Mouse (Mus musculus): Measurements from ENCODE around the gene Pigh. TPM values are rescaled to one million over a fixed set of nuclear protein-coding genes. Genes with fewer than 3 reads are reported as not detected.

The Pigh gene
- total and polyA plus RNA-seq, 2 experiments from 2014 or later: 9.7 to 9.8 TPM

DNA sequence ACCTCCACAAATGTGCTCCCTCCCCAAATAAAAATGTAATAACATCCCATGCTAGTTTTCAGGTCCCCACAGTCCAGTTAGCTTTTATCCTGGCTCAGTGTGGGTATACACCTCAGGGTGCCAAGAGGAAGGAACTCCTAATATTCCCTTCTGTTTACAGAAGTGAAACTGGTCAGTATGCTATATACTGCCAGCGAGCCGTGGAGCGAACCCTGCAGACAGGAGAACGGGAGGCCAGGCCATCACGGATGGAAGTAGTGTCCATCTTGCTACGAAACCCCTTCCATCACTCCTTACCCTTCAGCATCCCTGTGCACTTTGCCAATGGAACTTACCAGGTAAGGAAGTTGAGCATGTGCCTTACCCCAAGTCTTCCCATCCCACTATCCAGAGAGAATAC lies 16.9 kb downstream of the Pigh start:
- 90% methylated on average over 6 of the region's 6 CpGs for WGBS
- peaks cover 63% of the 10 kb centered on the region for H3K36me3 ChIP-seq (replicated peaks; ENCODE audit: control insufficient read depth, insufficient read depth, low read length)
- TF ChIP-seq EP300 (IDR thresholded peaks at IDR 0.05; ENCODE audit: low read depth) (no peak), CTCF (IDR thresholded peaks at IDR 0.05; ENCODE audit: low read depth) (no peak)

DNA sequence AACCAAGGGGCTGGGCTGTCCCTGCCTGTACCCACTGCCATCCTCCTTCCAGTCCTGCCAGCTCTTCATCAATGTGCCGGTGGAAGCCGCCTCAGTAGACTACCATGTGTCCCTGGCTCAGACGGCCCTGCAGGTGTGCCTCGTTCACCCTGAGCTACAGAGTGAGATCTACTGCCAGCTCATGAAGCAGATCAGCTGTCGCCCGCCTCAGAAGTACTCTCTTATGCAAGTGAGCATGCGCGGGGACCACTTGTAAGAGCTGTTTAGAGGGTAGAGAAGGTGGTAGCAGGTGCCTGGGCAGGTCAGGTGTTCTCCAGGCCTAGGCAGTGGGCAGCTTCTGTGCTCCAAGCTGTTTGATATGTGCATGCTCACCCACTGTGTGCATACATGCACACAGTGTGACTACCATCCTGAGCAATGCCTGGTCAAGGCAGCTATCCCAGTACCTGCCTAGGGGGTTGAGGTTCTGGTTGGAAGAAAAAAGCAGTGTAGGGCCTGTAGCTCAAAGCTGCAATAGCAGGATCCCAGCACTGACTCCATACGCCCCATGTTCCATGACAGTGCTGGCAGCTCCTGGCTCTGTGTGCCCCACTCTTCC lies 18.6 kb downstream of the Pigh start:
- no peak for TF ChIP-seq EP300 (IDR thresholded peaks at IDR 0.05; ENCODE audit: low read depth)
- TF ChIP-seq CTCF (IDR thresholded peaks at IDR 0.05; ENCODE audit: low read depth): no peak
- DNase-seq (ENCODE audit: low spot score) (no peak), ATAC-seq (ENCODE audit: insufficient read depth, low read depth) (no peak)
- WGBS: 84% methylated on average over 9 of the region's 9 CpGs
- peaks cover 48% of the 10 kb centered on the region for H3K36me3 ChIP-seq (replicated peaks; ENCODE audit: control insufficient read depth, insufficient read depth, low read length)
- H3K27ac ChIP-seq (ENCODE audit: low read depth): no peak overlapping the region
- H3K4me2 ChIP-seq (ENCODE audit: low read depth, low read length): no peak overlapping the region
- no peaks in the 10 kb centered on the region for H3K4me1 ChIP-seq (ENCODE audit: control insufficient read depth, insufficient read depth)
- H3K4me3 ChIP-seq (ENCODE audit: low read depth, low read length): no peak overlapping the region
- H3K27me3 ChIP-seq (ENCODE audit: control insufficient read depth, insufficient read depth, low read length): 0 out of 2 replicates have a peak, but pooled peaks cover 8% of the 10 kb centered on the region
- no peaks in the 10 kb centered on the region for H3K9me3 ChIP-seq (replicated peaks; ENCODE audit: control insufficient read depth, low read length)
- no peak overlapping the region for H3K9ac ChIP-seq (replicated peaks; ENCODE audit: low read depth, low read length)

More for the DNA sequence above, 16.9 kb downstream of the Pigh start:
- no peak for ATAC-seq (ENCODE audit: insufficient read depth, low read depth)
- no peaks in the 10 kb centered on the region for H3K4me1 ChIP-seq (ENCODE audit: control insufficient read depth, insufficient read depth)
- DNase-seq (ENCODE audit: low spot score): no peak
- H3K27ac ChIP-seq (ENCODE audit: low read depth): no peak overlapping the region
- H3K27me3 ChIP-seq (ENCODE audit: control insufficient read depth, insufficient read depth, low read length): 0 out of 2 replicates have a peak, but pooled peaks cover 8% of the 10 kb centered on the region
- no peak overlapping the region for H3K9ac ChIP-seq (replicated peaks; ENCODE audit: low read depth, low read length)
- no peak overlapping the region for H3K4me3 ChIP-seq (ENCODE audit: low read depth, low read length)
- no peaks in the 10 kb centered on the region for H3K9me3 ChIP-seq (replicated peaks; ENCODE audit: control insufficient read depth, low read length)
- H3K4me2 ChIP-seq (ENCODE audit: low read depth, low read length): no peak overlapping the region

DNA sequence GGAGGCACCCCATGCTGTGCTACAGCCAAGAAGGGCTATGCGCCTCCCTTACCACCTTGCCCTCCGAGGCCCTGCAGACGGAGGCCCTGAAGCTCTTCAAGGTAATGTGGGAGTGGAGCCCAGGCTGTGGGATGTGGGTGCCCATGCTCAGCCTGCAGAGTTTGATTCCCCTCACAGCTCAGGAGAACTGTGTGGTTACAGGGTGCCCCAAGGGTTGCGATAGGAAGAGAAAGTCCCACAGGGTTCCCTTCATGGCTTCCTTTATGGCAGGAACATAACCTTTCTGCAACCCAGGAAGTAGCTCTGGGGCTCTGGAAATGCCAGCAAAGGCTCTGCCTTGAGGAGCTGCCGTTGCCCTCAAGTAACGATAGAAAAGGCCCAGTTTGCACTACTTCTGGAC lies 19.5 kb downstream of the Pigh start:
- WGBS: 84% methylated on average over 6 of the region's 6 CpGs
- Histone ChIP-seq H3K36me3 (replicated peaks; ENCODE audit: control insufficient read depth, insufficient read depth, low read length) (peaks cover 45% of the 10 kb centered on the region), H3K4me1 (ENCODE audit: control insufficient read depth, insufficient read depth) (no peaks in the 10 kb centered on the region), H3K9me3 (replicated peaks; ENCODE audit: control insufficient read depth, low read length) (no peaks in the 10 kb centered on the region), H3K9ac (replicated peaks; ENCODE audit: low read depth, low read length) (no peak overlapping the region), H3K4me3 (ENCODE audit: low read depth, low read length) (no peak overlapping the region), H3K27me3 (ENCODE audit: control insufficient read depth, insufficient read depth, low read length) (0 out of 2 replicates have a peak, but pooled peaks cover 8% of the 10 kb centered on the region), H3K4me2 (ENCODE audit: low read depth, low read length) (no peak overlapping the region), H3K27ac (ENCODE audit: low read depth) (no peak overlapping the region)
- DNase-seq (ENCODE audit: low spot score) (no peak), ATAC-seq (ENCODE audit: insufficient read depth, low read depth) (no peak)
- TF ChIP-seq CTCF (IDR thresholded peaks at IDR 0.05; ENCODE audit: low read depth): no peak
- TF ChIP-seq EP300 (IDR thresholded peaks at IDR 0.05; ENCODE audit: low read depth): no peak

DNA sequence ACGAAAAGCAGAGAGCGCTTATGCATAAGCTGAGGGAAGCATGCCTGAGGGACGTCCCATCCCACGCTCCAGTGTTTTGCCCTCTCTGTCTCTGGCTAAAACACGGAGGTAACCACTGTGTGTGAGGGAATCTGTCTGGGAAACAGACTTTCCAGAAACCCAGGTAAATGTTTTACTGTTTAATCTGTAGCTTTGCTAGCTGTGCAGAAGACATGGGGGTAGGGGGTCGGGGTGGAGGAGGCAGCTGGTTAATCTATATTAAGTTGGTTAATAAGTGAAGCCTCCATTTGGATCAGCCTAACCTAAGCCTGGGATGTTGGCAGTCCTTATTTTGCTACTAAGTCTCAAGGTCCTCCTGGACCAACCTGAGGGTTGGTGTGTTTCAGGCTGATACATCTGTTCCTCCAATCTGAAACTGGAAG lies 20.3 kb downstream of the Pigh start:
- Histone ChIP-seq H3K27me3 (ENCODE audit: control insufficient read depth, insufficient read depth, low read length) (0 out of 2 replicates have a peak, but pooled peaks cover 12% of the 10 kb centered on the region), H3K36me3 (replicated peaks; ENCODE audit: control insufficient read depth, insufficient read depth, low read length) (peaks cover 40% of the 10 kb centered on the region), H3K4me3 (ENCODE audit: low read depth, low read length) (no peak overlapping the region), H3K9me3 (replicated peaks; ENCODE audit: control insufficient read depth, low read length) (no peaks in the 10 kb centered on the region), H3K27ac (ENCODE audit: low read depth) (no peak overlapping the region), H3K4me2 (ENCODE audit: low read depth, low read length) (no peak overlapping the region), H3K4me1 (ENCODE audit: control insufficient read depth, insufficient read depth) (no peaks in the 10 kb centered on the region), H3K9ac (replicated peaks; ENCODE audit: low read depth, low read length) (no peak overlapping the region)
- 90% methylated on average over 6 of the region's 6 CpGs for WGBS
- TF ChIP-seq EP300 (IDR thresholded peaks at IDR 0.05; ENCODE audit: low read depth) (no peak), CTCF (IDR thresholded peaks at IDR 0.05; ENCODE audit: low read depth) (no peak)
- DNase-seq (ENCODE audit: low spot score) (no peak), ATAC-seq (ENCODE audit: insufficient read depth, low read depth) (no peak)

DNA sequence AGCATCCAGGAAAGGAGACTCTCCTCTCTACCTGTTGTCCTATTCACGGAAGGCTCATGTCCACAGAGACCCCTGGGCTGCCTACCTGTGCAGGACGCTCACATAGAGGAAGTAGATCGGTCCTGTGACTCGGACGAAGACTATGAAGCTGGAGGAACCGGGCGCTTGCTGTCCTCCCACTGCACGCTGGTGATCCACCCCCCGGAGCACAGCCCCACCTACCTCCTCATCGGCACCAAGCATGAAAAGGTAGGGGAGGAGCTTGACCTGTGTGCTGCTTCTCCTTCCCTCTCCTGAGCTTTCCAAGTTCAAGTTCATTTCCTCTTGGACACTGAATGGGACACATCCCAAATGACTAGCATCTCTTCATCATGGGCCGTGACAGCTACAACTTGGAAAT lies 21.1 kb downstream of the Pigh start:
- DNase-seq (ENCODE audit: low spot score) (no peak), ATAC-seq (ENCODE audit: insufficient read depth, low read depth) (no peak)
- TF ChIP-seq EP300 (IDR thresholded peaks at IDR 0.05; ENCODE audit: low read depth): no peak
- TF ChIP-seq CTCF (IDR thresholded peaks at IDR 0.05; ENCODE audit: low read depth): no peak
- no peak overlapping the region for H3K27ac ChIP-seq (ENCODE audit: low read depth)
- H3K4me2 ChIP-seq (ENCODE audit: low read depth, low read length): no peak overlapping the region
- no peak overlapping the region for H3K9ac ChIP-seq (replicated peaks; ENCODE audit: low read depth, low read length)
- no peaks in the 10 kb centered on the region for H3K9me3 ChIP-seq (replicated peaks; ENCODE audit: control insufficient read depth, low read length)
- H3K4me3 ChIP-seq (ENCODE audit: low read depth, low read length): no peak overlapping the region
- H3K27me3 ChIP-seq (ENCODE audit: control insufficient read depth, insufficient read depth, low read length): 0 out of 2 replicates have a peak, but pooled peaks cover 16% of the 10 kb centered on the region
- H3K4me1 ChIP-seq (ENCODE audit: control insufficient read depth, insufficient read depth): no peaks in the 10 kb centered on the region
- H3K36me3 ChIP-seq (replicated peaks; ENCODE audit: control insufficient read depth, insufficient read depth, low read length): peaks cover 31% of the 10 kb centered on the region
- 86% methylated on average over 11 of the region's 11 CpGs for WGBS

DNA sequence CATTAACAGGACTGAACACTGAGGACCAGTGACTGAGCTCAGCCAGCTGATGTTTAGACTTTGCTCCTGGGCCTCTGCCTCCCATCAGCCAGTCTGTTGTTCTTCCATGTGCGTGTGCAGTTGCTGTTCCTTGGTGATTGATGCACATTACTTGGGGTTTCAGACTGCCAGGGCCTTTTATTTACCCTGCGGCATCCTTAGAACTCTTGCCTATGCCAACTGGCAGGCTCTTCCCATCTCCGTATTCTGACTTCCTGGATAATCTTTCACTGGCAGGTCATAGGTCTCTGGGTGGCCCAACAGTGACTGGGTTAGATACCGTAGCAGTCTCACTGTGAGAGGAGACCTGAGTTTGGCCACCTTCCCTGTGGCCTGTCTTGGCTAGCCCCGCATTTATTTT lies 21.9 kb downstream of the Pigh start:
- ATAC-seq (ENCODE audit: insufficient read depth, low read depth) (no peak), DNase-seq (ENCODE audit: low spot score) (no peak)
- TF ChIP-seq CTCF (IDR thresholded peaks at IDR 0.05; ENCODE audit: low read depth) (no peak), EP300 (IDR thresholded peaks at IDR 0.05; ENCODE audit: low read depth) (no peak)
- 88% methylated on average over 5 of the region's 5 CpGs for WGBS
- no peaks in the 10 kb centered on the region for H3K4me1 ChIP-seq (ENCODE audit: control insufficient read depth, insufficient read depth)
- peaks cover 25% of the 10 kb centered on the region for H3K36me3 ChIP-seq (replicated peaks; ENCODE audit: control insufficient read depth, insufficient read depth, low read length)
- H3K27ac ChIP-seq (ENCODE audit: low read depth): no peak overlapping the region
- H3K9ac ChIP-seq (replicated peaks; ENCODE audit: low read depth, low read length): no peak overlapping the region
- 0 out of 2 replicates have a peak, but pooled peaks cover 16% of the 10 kb centered on the region for H3K27me3 ChIP-seq (ENCODE audit: control insufficient read depth, insufficient read depth, low read length)
- no peak overlapping the region for H3K4me2 ChIP-seq (ENCODE audit: low read depth, low read length)
- H3K9me3 ChIP-seq (replicated peaks; ENCODE audit: control insufficient read depth, low read length): no peaks in the 10 kb centered on the region
- no peak overlapping the region for H3K4me3 ChIP-seq (ENCODE audit: low read depth, low read length)
